Mouse (Mus musculus) heart, embryonic 11.5 days (tissue): ENCODE data around the gene Ptpn23. TPM values are rescaled to one million over a fixed set of nuclear protein-coding genes. Genes with fewer than 3 reads are reported as not detected.

Experiments
- ATAC-seq: fragments of 200-750 bp; cut with Nextera tagmentation; replicated peaks from 2 replicates; pipeline ENCODE4 v1.8.0; 2017; ENCODE audit warnings: moderate library complexity; ENCODE audit not compliant: insufficient number of reproducible peaks, low FRiP score, low TSS enrichment
- H3K27ac ChIP-seq: fragments of 300-500 bp; sonication (generic); 2 replicates; pipeline ENCODE4 v1.5.1; 2014; ENCODE audit warnings: mild to moderate bottlenecking, low read depth, low read length
- H3K27me3 ChIP-seq: fragments of 300-500 bp; sonication (generic); 2 replicates; pipeline ENCODE4 v1.6.1; 2014; ENCODE audit warnings: mild to moderate bottlenecking, low read length, mixed read lengths; ENCODE audit not compliant: control insufficient read depth, insufficient read depth
- H3K36me3 ChIP-seq: fragments of 300-500 bp; sonication (generic); 2 replicates; pipeline ENCODE4 v1.6.1; 2014; ENCODE audit warnings: mild to moderate bottlenecking, low read length, moderate library complexity, mixed read lengths; ENCODE audit not compliant: control insufficient read depth, insufficient read depth
- H3K4me1 ChIP-seq: fragments of 300-500 bp; sonication (generic); 2 replicates; pipeline ENCODE4 v1.6.1; 2014; ENCODE audit warnings: low read length; ENCODE audit not compliant: control insufficient read depth, insufficient read depth
- H3K4me2 ChIP-seq: fragments of 300-500 bp; sonication (generic); 2 replicates; pipeline ENCODE4 v1.6.1; 2014; ENCODE audit warnings: mild to moderate bottlenecking, moderate library complexity
- H3K4me3 ChIP-seq: fragments of 300-500 bp; sonication (generic); 2 replicates; pipeline ENCODE4 v1.5.1; 2014; ENCODE audit warnings: low read depth, low read length
- H3K9ac ChIP-seq: fragments of 300-500 bp; sonication (generic); 2 replicates; pipeline ENCODE4 v1.6.1; 2014; ENCODE audit warnings: mild to moderate bottlenecking, low read depth, low read length, moderate library complexity
- H3K9me3 ChIP-seq: fragments of 300-500 bp; sonication (generic); replicated peaks from 2 replicates; pipeline ENCODE4 v1.6.1; 2016; ENCODE audit warnings: low read length; ENCODE audit not compliant: control insufficient read depth
- WGBS: fragments of 180-500 bp; shearing (Covaris S2); extraction: QIAGEN DNeasy Blood & Tissue Kit; methylation state at CpG from one replicate; pipeline ENCODE4 v1.1.7; 2014; ENCODE audit not compliant: insufficient replicate concordance; 5-methylcytosine and 5-hydroxymethylcytosine counted together
- polyA plus RNA-seq: library from polyadenylated mRNA; unstranded; fragments of >200 nt; fragmentation: Nextera tagmentation; extraction: Ambion mirVana; gene quantifications from 2 replicates; pipeline ENCODE4 v1.2.1, GENCODE M21; 2014

The Ptpn23 gene
- polyA plus RNA-seq, 1 experiment from 2014 or later, result 14.1 TPM

- 80% methylated on average over 5 of the region's 5 CpGs for WGBS
- no peak overlapping the region for H3K9ac ChIP-seq
Observed at GRCm38 (mm10) chr9:110350612-110351011, 57.4 kb downstream of the Ptpn23 start.

GRCm38 (mm10) chr9:110350188-110350587 lies 57.8 kb downstream of the Ptpn23 start:
- Histone ChIP-seq H3K36me3 (no peaks in the 10 kb centered on the region), H3K9ac (no peak overlapping the region), H3K27me3 (no peaks in the 10 kb centered on the region), H3K9me3 (no peaks in the 10 kb centered on the region), H3K27ac (no peak overlapping the region), H3K4me2 (no peak overlapping the region), H3K4me1 (peaks cover 8% of the 10 kb centered on the region; the same call in 1 of the 2 replicates), H3K4me3 (no peak overlapping the region)
- ATAC-seq, result no peak
- WGBS, result 84% methylated on average over 5 of the region's 5 CpGs

More at GRCm38 (mm10) chr9:110350612-110351011, 57.4 kb downstream of the Ptpn23 start:
- Histone ChIP-seq H3K27me3 (no peaks in the 10 kb centered on the region), H3K4me3 (no peak overlapping the region), H3K4me1 (peaks cover 8% of the 10 kb centered on the region; the same call in 1 of the 2 replicates), H3K27ac (no peak overlapping the region), H3K4me2 (no peak overlapping the region), H3K36me3 (no peaks in the 10 kb centered on the region), H3K9me3 (no peaks in the 10 kb centered on the region)
- no peak for ATAC-seq

GRCm38 (mm10) chr9:110348899-110349298 lies 59.1 kb downstream of the Ptpn23 start:
- ATAC-seq, result no peak
- H3K36me3 ChIP-seq, result no peaks in the 10 kb centered on the region
- no peaks in the 10 kb centered on the region for H3K9me3 ChIP-seq
- H3K27me3 ChIP-seq, result no peaks in the 10 kb centered on the region
- H3K4me3 ChIP-seq, result no peak overlapping the region
- H3K4me1 ChIP-seq, result peaks cover 5% of the 10 kb centered on the region; the same call in 1 of the 2 replicates
- no peak overlapping the region for H3K9ac ChIP-seq
- H3K27ac ChIP-seq, result no peak overlapping the region
- WGBS, result 65% methylated on average over 4 of the region's 4 CpGs
- no peak overlapping the region for H3K4me2 ChIP-seq

- no peak overlapping the region for H3K27ac ChIP-seq
- H3K4me3 ChIP-seq, result no peak overlapping the region
- no peaks in the 10 kb centered on the region for H3K4me1 ChIP-seq
- H3K27me3 ChIP-seq, result no peaks in the 10 kb centered on the region
- H3K9me3 ChIP-seq, result no peaks in the 10 kb centered on the region
- no peak overlapping the region for H3K4me2 ChIP-seq
- no peak for ATAC-seq
- H3K36me3 ChIP-seq, result no peaks in the 10 kb centered on the region
- WGBS, result 69% methylated on average over 7 of the region's 7 CpGs
- no peak overlapping the region for H3K9ac ChIP-seq
Observed at GRCm38 (mm10) chr9:110345057-110345739, 62.8 kb downstream of the Ptpn23 start.

- WGBS, result 75% methylated on average over 6 of the region's 6 CpGs
- Histone ChIP-seq H3K27ac (no peak overlapping the region), H3K4me1 (no peaks in the 10 kb centered on the region), H3K4me3 (no peak overlapping the region), H3K36me3 (no peaks in the 10 kb centered on the region), H3K4me2 (no peak overlapping the region), H3K27me3 (no peaks in the 10 kb centered on the region), H3K9me3 (no peaks in the 10 kb centered on the region), H3K9ac (no peak overlapping the region)
- no peak for ATAC-seq
Observed at GRCm38 (mm10) chr9:110343805-110344204, 64.2 kb downstream of the Ptpn23 start.

GRCm38 (mm10) chr9:110342008-110342407 lies 66.0 kb downstream of the Ptpn23 start:
- WGBS, result 68% methylated on average over 8 of the region's 8 CpGs
- 0 out of 2 replicates have a peak, but pooled peaks cover 3% of the 10 kb centered on the region for H3K4me1 ChIP-seq
- H3K9me3 ChIP-seq, result no peaks in the 10 kb centered on the region
- no peak overlapping the region for H3K27ac ChIP-seq
- no peaks in the 10 kb centered on the region for H3K36me3 ChIP-seq
- ATAC-seq, result no peak
- H3K9ac ChIP-seq, result no peak overlapping the region
- no peaks in the 10 kb centered on the region for H3K27me3 ChIP-seq
- no peak overlapping the region for H3K4me2 ChIP-seq
- H3K4me3 ChIP-seq, result no peak overlapping the region

- no peak for ATAC-seq
- Histone ChIP-seq H3K4me3 (no peak overlapping the region), H3K4me1 (0 out of 2 replicates have a peak, but pooled peaks cover 3% of the 10 kb centered on the region), H3K4me2 (no peak overlapping the region), H3K9ac (no peak overlapping the region), H3K27ac (no peak overlapping the region), H3K36me3 (no peaks in the 10 kb centered on the region), H3K27me3 (no peaks in the 10 kb centered on the region), H3K9me3 (no peaks in the 10 kb centered on the region)
- 86% methylated on average over 5 of the region's 5 CpGs for WGBS
Observed at GRCm38 (mm10) chr9:110340037-110340750, 67.8 kb downstream of the Ptpn23 start.
